Mouse (Mus musculus) spleen, adult 2 months (tissue): ENCODE data around the gene Pnpla5. TPM values are rescaled to one million over a fixed set of nuclear protein-coding genes. Genes with fewer than 3 reads are reported as not detected.
A peak's percentile ranks its signal among the peaks of the same experiment; 100 is the strongest.

Experiments
- DNase-seq, 2 experiments: peaks; one replicate each; pipeline versions ENCODE4 v3.0.0 to v3.0.0-alpha.2; 2012 to 2021; ENCODE audit warnings: low spot score in 2 of 2, low read depth in 1 of 2
- H3K27ac ChIP-seq: fragments of 200-500 bp; 2 replicates; pipeline ENCODE4 v1.5.1; 2012; ENCODE audit warnings: low read length, inconsistent platforms; ENCODE audit not compliant: insufficient read depth
- H3K27me3 ChIP-seq: fragments of 200-500 bp; 2 replicates; pipeline ENCODE4 v1.6.1; 2012; ENCODE audit warnings: mild to moderate bottlenecking, moderate library complexity, low read length, inconsistent platforms; ENCODE audit not compliant: control insufficient read depth, insufficient read depth
- H3K36me3 ChIP-seq: fragments of 200-500 bp; 2 replicates; pipeline ENCODE4 v1.6.1; 2012; ENCODE audit warnings: mild to moderate bottlenecking, low read length, inconsistent platforms; ENCODE audit not compliant: control insufficient read depth, insufficient read depth
- H3K4me1 ChIP-seq: fragments of 200-500 bp; 2 replicates; pipeline ENCODE4 v1.6.1; 2011; ENCODE audit warnings: inconsistent platforms; ENCODE audit not compliant: control insufficient read depth, insufficient read depth, insufficient read length
- H3K4me3 ChIP-seq: fragments of 200-500 bp; 2 replicates; pipeline ENCODE4 v1.5.1; 2011; ENCODE audit warnings: mild to moderate bottlenecking, inconsistent platforms; ENCODE audit not compliant: insufficient read depth, insufficient read length; ENCODE audit errors: extremely low read depth
- CTCF ChIP-seq: fragments of 200-500 bp; IDR thresholded peaks from 2 replicates; pipeline ENCODE4 v1.5.1; 2011; ENCODE audit warnings: mild to moderate bottlenecking, inconsistent platforms; ENCODE audit not compliant: insufficient read depth, insufficient read length, insufficient replicate concordance; ENCODE audit errors: extremely low read depth
- POLR2A ChIP-seq: fragments of 200-500 bp; IDR thresholded peaks from 2 replicates; pipeline ENCODE4 v1.6.1; 2011; ENCODE audit warnings: low read depth, low read length, inconsistent platforms
- WGBS: fragments of 180-500 bp; shearing (Covaris S2); methylation state at CpG from one replicate; pipeline ENCODE4 v1.1.7; 2018; 5-methylcytosine and 5-hydroxymethylcytosine counted together
- polyA plus RNA-seq: library from polyadenylated mRNA; depleted of rRNA; stranded (reverse); fragments of >200 nt; gene quantifications from 2 replicates; pipeline ENCODE4 v1.2.3, GENCODE M21; 2012

Gene Pnpla5
- polyA plus RNA-seq, 1 experiment = not detected

- H3K27me3 ChIP-seq = no peaks in the 10 kb centered on the region
- DNase-seq = peak in 1 of 2 experiments; percentile 16
- WGBS = 84% methylated on average over 5 of the region's 5 CpGs
- H3K27ac ChIP-seq = no peak overlapping the region
- H3K4me3 ChIP-seq = no peak overlapping the region
- TF ChIP-seq POLR2A (no peak), CTCF (peak; percentile 23; the same call in 1 of the 2 replicates)
- H3K36me3 ChIP-seq = no peaks in the 10 kb centered on the region
- H3K4me1 ChIP-seq = no peaks in the 10 kb centered on the region
Observed at GRCm38 (mm10) chr15:84135472-84135871, 12.5 kb upstream of the Pnpla5 start.

GRCm38 (mm10) chr15:84133440-84133839 is 10.5 kb upstream of the Pnpla5 start:
- no peak for DNase-seq
- Histone ChIP-seq H3K27me3 (no peaks in the 10 kb centered on the region), H3K4me1 (no peaks in the 10 kb centered on the region), H3K27ac (no peak overlapping the region), H3K36me3 (no peaks in the 10 kb centered on the region), H3K4me3 (no peak overlapping the region)
- WGBS = 62% methylated on average over 4 of the region's 4 CpGs
- no peak for TF ChIP-seq CTCF
- no peak for TF ChIP-seq POLR2A

- 94% methylated on average over 7 of the region's 7 CpGs for WGBS
- no peaks in the 10 kb centered on the region for H3K36me3 ChIP-seq
- H3K4me3 ChIP-seq = no peak overlapping the region
- DNase-seq = no peak
- no peaks in the 10 kb centered on the region for H3K27me3 ChIP-seq
- H3K27ac ChIP-seq = no peak overlapping the region
- H3K4me1 ChIP-seq = no peaks in the 10 kb centered on the region
- no peak for TF ChIP-seq POLR2A
Observed at GRCm38 (mm10) chr15:84131971-84132370, 9.0 kb upstream of the Pnpla5 start.

GRCm38 (mm10) chr15:84131096-84131786 is 8.3 kb upstream of the Pnpla5 start:
- Histone ChIP-seq H3K4me3 (no peak overlapping the region), H3K4me1 (no peaks in the 10 kb centered on the region), H3K27me3 (no peaks in the 10 kb centered on the region), H3K36me3 (no peaks in the 10 kb centered on the region), H3K27ac (no peak overlapping the region)
- no peak for DNase-seq
- WGBS = 65% methylated on average over 16 of the region's 16 CpGs
- TF ChIP-seq CTCF (no peak), POLR2A (no peak)

GRCm38 (mm10) chr15:84126871-84127270 is 3.9 kb upstream of the Pnpla5 start:
- DNase-seq = no peak
- Histone ChIP-seq H3K27me3 (no peaks in the 10 kb centered on the region), H3K27ac (no peak overlapping the region), H3K4me3 (no peak overlapping the region), H3K36me3 (no peaks in the 10 kb centered on the region), H3K4me1 (no peaks in the 10 kb centered on the region)
- TF ChIP-seq POLR2A = no peak
- no peak for TF ChIP-seq CTCF
- 16% methylated on average over 5 of the region's 5 CpGs for WGBS

- 7% methylated on average over 4 of the region's 4 CpGs for WGBS
- Histone ChIP-seq H3K4me3 (no peak overlapping the region), H3K36me3 (no peaks in the 10 kb centered on the region), H3K27me3 (no peaks in the 10 kb centered on the region), H3K27ac (no peak overlapping the region), H3K4me1 (no peaks in the 10 kb centered on the region)
- no peak for DNase-seq
- no peak for TF ChIP-seq CTCF
- no peak for TF ChIP-seq POLR2A
Observed at GRCm38 (mm10) chr15:84126447-84126846, 3.5 kb upstream of the Pnpla5 start.

GRCm38 (mm10) chr15:84124086-84124485 is 1.1 kb upstream of the Pnpla5 start:
- 88% methylated on average over 7 of the region's 7 CpGs for WGBS

GRCm38 (mm10) chr15:84121036-84121435 is 1.9 kb downstream of the Pnpla5 start:
- no peak overlapping the region for H3K27ac ChIP-seq
- 66% methylated on average over 7 of the region's 7 CpGs for WGBS
- no peaks in the 10 kb centered on the region for H3K36me3 ChIP-seq
- no peak for DNase-seq
- TF ChIP-seq CTCF = no peak
- TF ChIP-seq POLR2A = no peak
- no peaks in the 10 kb centered on the region for H3K4me1 ChIP-seq
- no peak overlapping the region for H3K4me3 ChIP-seq
- H3K27me3 ChIP-seq = no peaks in the 10 kb centered on the region

More at GRCm38 (mm10) chr15:84124086-84124485, 1.1 kb upstream of the Pnpla5 start:
- no peak overlapping the region for H3K27ac ChIP-seq
- H3K4me1 ChIP-seq = no peaks in the 10 kb centered on the region
- DNase-seq = no peak
- TF ChIP-seq CTCF = no peak
- no peak for TF ChIP-seq POLR2A
- no peak overlapping the region for H3K4me3 ChIP-seq
- no peaks in the 10 kb centered on the region for H3K36me3 ChIP-seq
- H3K27me3 ChIP-seq = no peaks in the 10 kb centered on the region
